Mouse (Mus musculus): ENCODE results near the gene Gm20388. TPM values are rescaled to one million over a fixed set of nuclear protein-coding genes. Genes with fewer than 3 reads are reported as not detected.

Gm20388 gene
- polyA plus RNA-seq, 1 experiment: 28.1 TPM

DNA sequence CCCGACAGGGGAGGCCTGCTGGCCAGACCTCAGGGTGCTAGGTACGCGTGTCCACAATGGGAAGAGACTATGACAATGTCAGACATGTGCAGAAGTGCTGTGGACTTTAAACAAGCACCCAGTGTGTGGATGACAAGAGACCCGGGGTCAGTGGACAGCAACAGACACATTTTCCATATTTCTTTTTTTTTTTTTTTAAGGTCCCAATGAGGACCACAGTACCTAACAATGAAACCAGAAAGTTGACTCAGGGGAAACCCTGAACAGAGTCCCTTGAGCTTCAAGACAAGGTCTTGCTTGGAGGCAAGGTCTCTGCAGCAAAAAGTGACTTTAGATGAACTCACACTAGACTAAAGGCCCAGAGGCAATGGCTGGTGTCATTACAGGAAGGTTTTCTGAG is 1446.8 kb downstream of the Gm20388 start:
- H3K9me3 ChIP-seq (replicated peaks; ENCODE audit: control insufficient read depth, insufficient read depth, low read length, poor library complexity, severe bottlenecking): no peaks in the 10 kb centered on the region
- no peaks in the 10 kb centered on the region for H3K36me3 ChIP-seq (ENCODE audit: control insufficient read depth, insufficient read depth, low read length, poor library complexity, severe bottlenecking)

DNA sequence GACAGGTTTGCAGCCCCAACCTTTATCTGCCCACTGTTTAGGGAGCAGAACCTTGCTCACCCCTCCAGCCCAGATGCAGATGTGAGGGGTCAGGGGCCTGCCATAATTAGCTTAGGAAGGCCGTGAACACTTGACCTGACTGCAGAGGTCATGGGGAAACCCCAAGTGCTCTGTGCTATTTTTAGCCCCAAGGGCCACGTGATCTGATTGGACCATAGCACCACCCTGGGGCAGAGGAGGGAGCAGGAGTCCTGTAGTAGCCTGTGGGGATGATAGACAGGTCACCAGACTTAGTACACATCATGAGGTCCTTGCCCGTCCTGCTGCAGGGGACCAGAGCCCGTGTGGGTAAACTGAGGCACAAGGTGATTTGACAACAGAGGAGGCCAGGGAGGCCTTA is 1448.0 kb downstream of the Gm20388 start:
- H3K36me3 ChIP-seq (ENCODE audit: control insufficient read depth, insufficient read depth, low read length, poor library complexity, severe bottlenecking): no peaks in the 10 kb centered on the region
- H3K4me3 ChIP-seq (ENCODE audit: low read depth, low read length): no peak overlapping the region
- no peak overlapping the region for H3K9ac ChIP-seq (ENCODE audit: low read depth, poor library complexity, severe bottlenecking)
- H3K9me3 ChIP-seq (replicated peaks; ENCODE audit: control insufficient read depth, insufficient read depth, low read length, poor library complexity, severe bottlenecking): no peaks in the 10 kb centered on the region
- no peaks in the 10 kb centered on the region for H3K27me3 ChIP-seq (ENCODE audit: control insufficient read depth, insufficient read depth, low read length, poor library complexity, severe bottlenecking)
- TF ChIP-seq CTCF (IDR thresholded peaks at IDR 0.05; ENCODE audit: low read depth, low read length) (no peak), POLR2A (IDR thresholded peaks at IDR 0.05; ENCODE audit: insufficient read depth, low read length) (no peak), EP300 (IDR thresholded peaks at IDR 0.05; ENCODE audit: insufficient read depth, low read depth, low read length) (no peak)
- H3K4me1 ChIP-seq (ENCODE audit: control insufficient read depth, insufficient read depth, low read length): no peaks in the 10 kb centered on the region
- no peak overlapping the region for H3K27ac ChIP-seq (ENCODE audit: insufficient read depth, low read length)

More for the DNA sequence above, 1446.8 kb downstream of the Gm20388 start:
- no peaks in the 10 kb centered on the region for H3K4me1 ChIP-seq (ENCODE audit: control insufficient read depth, insufficient read depth, low read length)
- H3K4me3 ChIP-seq (ENCODE audit: low read depth, low read length): no peak overlapping the region
- TF ChIP-seq EP300 (IDR thresholded peaks at IDR 0.05; ENCODE audit: insufficient read depth, low read depth, low read length): no peak
- TF ChIP-seq POLR2A (IDR thresholded peaks at IDR 0.05; ENCODE audit: insufficient read depth, low read length): no peak
- TF ChIP-seq CTCF (IDR thresholded peaks at IDR 0.05; ENCODE audit: low read depth, low read length): no peak
- no peaks in the 10 kb centered on the region for H3K27me3 ChIP-seq (ENCODE audit: control insufficient read depth, insufficient read depth, low read length, poor library complexity, severe bottlenecking)
- no peak overlapping the region for H3K9ac ChIP-seq (ENCODE audit: low read depth, poor library complexity, severe bottlenecking)
- H3K27ac ChIP-seq (ENCODE audit: insufficient read depth, low read length): no peak overlapping the region

DNA sequence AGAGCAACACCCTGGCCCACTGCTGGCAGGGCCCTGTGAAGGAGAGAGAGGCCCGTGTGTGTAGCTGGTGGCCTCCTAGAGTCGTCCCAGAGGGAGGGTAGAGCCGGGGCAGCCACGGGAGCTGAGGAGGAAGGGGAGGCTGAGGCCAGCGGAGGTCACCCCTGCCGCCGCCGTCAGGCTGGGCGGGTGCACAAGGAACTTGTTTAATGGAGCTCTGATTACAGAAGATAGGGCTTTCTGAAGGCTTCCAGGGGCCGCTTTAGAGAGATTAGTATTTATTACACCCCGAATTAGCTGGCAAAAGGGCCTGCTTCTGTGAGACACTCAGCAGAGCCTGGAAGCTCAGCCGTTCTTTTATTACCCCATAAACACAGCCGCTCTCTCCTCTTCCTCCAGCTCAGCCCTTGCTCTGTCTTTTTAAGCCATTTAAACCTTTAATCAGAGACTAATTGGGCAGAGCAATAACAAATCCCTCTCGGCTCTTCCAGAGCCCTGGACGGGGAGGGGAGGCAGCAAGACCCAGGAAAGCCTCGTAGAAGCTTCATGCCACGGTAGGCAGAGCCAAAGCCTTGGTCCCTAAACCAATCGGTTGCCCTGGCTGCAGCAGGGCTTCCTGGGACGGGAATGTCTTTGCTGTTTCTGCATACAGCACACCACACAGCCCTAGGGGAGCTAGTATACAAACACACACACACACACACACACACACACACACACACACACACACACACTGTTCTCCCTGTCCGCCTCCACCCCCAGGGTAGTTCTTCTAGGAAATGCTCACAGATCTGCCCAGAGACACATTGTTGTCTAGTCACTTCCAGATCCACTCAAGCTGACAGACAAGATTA is 1448.7 kb downstream of the Gm20388 start:
- Histone ChIP-seq H3K4me3 (ENCODE audit: low read depth, low read length) (no peak overlapping the region), H3K9ac (ENCODE audit: low read depth, poor library complexity, severe bottlenecking) (no peak overlapping the region), H3K4me1 (ENCODE audit: control insufficient read depth, insufficient read depth, low read length) (no peaks in the 10 kb centered on the region), H3K27ac (ENCODE audit: insufficient read depth, low read length) (no peak overlapping the region), H3K9me3 (replicated peaks; ENCODE audit: control insufficient read depth, insufficient read depth, low read length, poor library complexity, severe bottlenecking) (no peaks in the 10 kb centered on the region), H3K27me3 (ENCODE audit: control insufficient read depth, insufficient read depth, low read length, poor library complexity, severe bottlenecking) (no peaks in the 10 kb centered on the region), H3K36me3 (ENCODE audit: control insufficient read depth, insufficient read depth, low read length, poor library complexity, severe bottlenecking) (no peaks in the 10 kb centered on the region)
- TF ChIP-seq EP300 (IDR thresholded peaks at IDR 0.05; ENCODE audit: insufficient read depth, low read depth, low read length): no peak
- TF ChIP-seq CTCF (IDR thresholded peaks at IDR 0.05; ENCODE audit: low read depth, low read length): no peak
- TF ChIP-seq POLR2A (IDR thresholded peaks at IDR 0.05; ENCODE audit: insufficient read depth, low read length): no peak

DNA sequence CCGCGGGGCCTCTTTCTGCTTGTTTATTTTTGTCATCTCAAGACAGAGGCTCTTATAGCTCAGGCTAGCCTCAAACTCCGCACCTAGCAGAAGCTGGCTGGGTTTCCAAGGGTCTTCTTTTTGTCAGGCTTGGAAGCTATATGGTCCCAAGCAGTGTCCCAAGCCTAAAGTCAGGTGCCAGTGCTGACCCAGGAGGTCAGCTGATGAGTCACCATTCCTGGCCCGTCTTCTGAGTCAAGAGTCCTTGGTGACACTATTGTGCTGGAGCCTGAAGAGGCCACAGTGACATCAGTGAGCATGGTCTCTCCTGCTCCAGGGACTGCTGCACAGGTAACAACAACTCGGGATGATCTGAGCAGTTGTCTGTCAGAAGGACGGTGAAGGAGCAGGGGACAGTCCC is 1449.4 kb downstream of the Gm20388 start:
- no peaks in the 10 kb centered on the region for H3K27me3 ChIP-seq (ENCODE audit: control insufficient read depth, insufficient read depth, low read length, poor library complexity, severe bottlenecking)
- TF ChIP-seq CTCF (IDR thresholded peaks at IDR 0.05; ENCODE audit: low read depth, low read length) (no peak), EP300 (IDR thresholded peaks at IDR 0.05; ENCODE audit: insufficient read depth, low read depth, low read length) (no peak), POLR2A (IDR thresholded peaks at IDR 0.05; ENCODE audit: insufficient read depth, low read length) (no peak)
- H3K4me3 ChIP-seq (ENCODE audit: low read depth, low read length): no peak overlapping the region
- no peaks in the 10 kb centered on the region for H3K9me3 ChIP-seq (replicated peaks; ENCODE audit: control insufficient read depth, insufficient read depth, low read length, poor library complexity, severe bottlenecking)
- no peaks in the 10 kb centered on the region for H3K36me3 ChIP-seq (ENCODE audit: control insufficient read depth, insufficient read depth, low read length, poor library complexity, severe bottlenecking)
- no peaks in the 10 kb centered on the region for H3K4me1 ChIP-seq (ENCODE audit: control insufficient read depth, insufficient read depth, low read length)
- no peak overlapping the region for H3K27ac ChIP-seq (ENCODE audit: insufficient read depth, low read length)
- no peak overlapping the region for H3K9ac ChIP-seq (ENCODE audit: low read depth, poor library complexity, severe bottlenecking)

DNA sequence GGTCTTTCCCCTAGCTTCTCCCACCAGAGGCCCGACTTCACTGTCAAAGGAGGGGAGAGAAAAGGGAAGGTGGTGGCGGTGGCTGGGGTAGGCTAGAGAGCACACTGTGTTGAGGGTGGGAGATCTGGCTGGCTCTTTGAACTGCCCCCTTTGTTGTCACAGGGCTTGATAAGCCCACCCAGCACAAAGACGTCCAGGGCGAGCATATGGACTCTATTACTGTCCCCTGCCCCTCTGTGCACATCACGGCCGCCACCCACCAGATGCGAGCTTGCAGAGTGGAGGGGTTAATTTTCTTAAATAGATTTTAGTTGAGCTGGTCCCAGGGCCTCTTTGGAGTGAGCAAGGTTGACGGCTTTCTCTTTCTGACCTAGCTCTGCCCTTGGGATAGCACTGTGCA is 1450.5 kb downstream of the Gm20388 start:
- Histone ChIP-seq H3K9ac (ENCODE audit: low read depth, poor library complexity, severe bottlenecking) (no peak overlapping the region), H3K9me3 (replicated peaks; ENCODE audit: control insufficient read depth, insufficient read depth, low read length, poor library complexity, severe bottlenecking) (no peaks in the 10 kb centered on the region), H3K4me1 (ENCODE audit: control insufficient read depth, insufficient read depth, low read length) (no peaks in the 10 kb centered on the region), H3K27me3 (ENCODE audit: control insufficient read depth, insufficient read depth, low read length, poor library complexity, severe bottlenecking) (no peaks in the 10 kb centered on the region), H3K4me3 (ENCODE audit: low read depth, low read length) (no peak overlapping the region), H3K36me3 (ENCODE audit: control insufficient read depth, insufficient read depth, low read length, poor library complexity, severe bottlenecking) (no peaks in the 10 kb centered on the region), H3K27ac (ENCODE audit: insufficient read depth, low read length) (no peak overlapping the region)
- TF ChIP-seq EP300 (IDR thresholded peaks at IDR 0.05; ENCODE audit: insufficient read depth, low read depth, low read length): no peak
- TF ChIP-seq POLR2A (IDR thresholded peaks at IDR 0.05; ENCODE audit: insufficient read depth, low read length): no peak
- no peak for TF ChIP-seq CTCF (IDR thresholded peaks at IDR 0.05; ENCODE audit: low read depth, low read length)

DNA sequence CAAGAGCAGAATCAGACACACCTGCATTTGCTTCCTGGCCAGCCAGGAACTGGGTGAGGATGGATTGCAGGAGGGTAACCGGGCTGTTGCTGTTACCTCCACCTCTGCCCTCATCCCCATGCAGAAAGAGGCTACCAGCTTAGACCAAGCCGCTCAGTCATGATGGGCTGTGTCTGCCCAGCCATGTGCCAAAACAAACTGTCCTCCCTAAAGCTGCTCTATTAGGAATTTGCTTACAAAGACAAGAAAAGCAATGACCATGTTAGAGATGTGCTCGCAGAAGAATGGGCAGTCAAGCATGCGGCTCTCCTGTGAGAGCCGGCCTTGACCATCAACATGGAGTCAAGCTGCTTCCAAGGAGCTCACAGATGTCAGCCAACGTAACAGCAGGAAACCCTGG is 1454.0 kb downstream of the Gm20388 start:
- Histone ChIP-seq H3K4me1 (ENCODE audit: control insufficient read depth, insufficient read depth, low read length) (no peaks in the 10 kb centered on the region), H3K36me3 (ENCODE audit: control insufficient read depth, insufficient read depth, low read length, poor library complexity, severe bottlenecking) (no peaks in the 10 kb centered on the region), H3K27ac (ENCODE audit: insufficient read depth, low read length) (no peak overlapping the region), H3K9me3 (replicated peaks; ENCODE audit: control insufficient read depth, insufficient read depth, low read length, poor library complexity, severe bottlenecking) (no peaks in the 10 kb centered on the region), H3K9ac (ENCODE audit: low read depth, poor library complexity, severe bottlenecking) (no peak overlapping the region), H3K4me3 (ENCODE audit: low read depth, low read length) (no peak overlapping the region), H3K27me3 (ENCODE audit: control insufficient read depth, insufficient read depth, low read length, poor library complexity, severe bottlenecking) (no peaks in the 10 kb centered on the region)
- TF ChIP-seq CTCF (IDR thresholded peaks at IDR 0.05; ENCODE audit: low read depth, low read length) (no peak), EP300 (IDR thresholded peaks at IDR 0.05; ENCODE audit: insufficient read depth, low read depth, low read length) (no peak), POLR2A (IDR thresholded peaks at IDR 0.05; ENCODE audit: insufficient read depth, low read length) (no peak)

Measured in ES-Bruce4 (cell line).